Mouse (Mus musculus) CH12.LX (cell line): Measurements from ENCODE around the gene Gm11232. TPM values are rescaled to one million over a fixed set of nuclear protein-coding genes. Genes with fewer than 3 reads are reported as not detected.

Experiments used
- DNase-seq: peaks from one replicate; pipeline ENCODE4 v3.0.0-alpha.2; 2013; ENCODE audit errors: extremely low read depth
- H3K27ac ChIP-seq: 2 replicates; pipeline ENCODE4 v1.5.1; 2012; ENCODE audit warnings: low read depth, mild to moderate bottlenecking, control low read depth, moderate library complexity; ENCODE audit not compliant: insufficient read depth
- H3K27me3 ChIP-seq: replicated peaks from 2 replicates; pipeline ENCODE3; 2012; ENCODE audit warnings: inconsistent platforms
- H3K36me3 ChIP-seq, 2 experiments: replicated peaks in 1 of 2; 2 replicates each; pipeline versions ENCODE3 to v1.6.1; 2012; ENCODE audit warnings: inconsistent platforms in 1 of 2, low read length in 1 of 2, mild to moderate bottlenecking in 1 of 2, mixed read lengths in 1 of 2, moderate library complexity in 1 of 2; ENCODE audit not compliant: control insufficient read depth in 1 of 2, insufficient read depth in 1 of 2
- H3K4me1 ChIP-seq, 2 experiments: 2 replicates each; pipeline ENCODE4 v1.6.1; 2012; ENCODE audit warnings: inconsistent platforms in 1 of 2, moderate library complexity in 1 of 2; ENCODE audit not compliant: insufficient read depth in 2 of 2, control insufficient read depth in 1 of 2
- H3K4me2 ChIP-seq: 2 replicates; pipeline ENCODE4 v1.6.1; 2012; ENCODE audit warnings: low read depth, mild to moderate bottlenecking, control low read depth; ENCODE audit not compliant: poor library complexity, insufficient read depth, severe bottlenecking
- H3K4me3 ChIP-seq, 3 experiments: fragments of 150-350 bp in 1 of 3; sonication (generic) in 1 of 3; replicated peaks in 1 of 3; 2 replicates each; pipeline versions ENCODE3 to v1.5.1; 2011 to 2012; ENCODE audit warnings: low read depth in 2 of 3, low read length in 2 of 3, mild to moderate bottlenecking in 2 of 3, moderate library complexity in 2 of 3, control low read depth in 1 of 3, improper control_type of control experiment in 1 of 3, inconsistent platforms in 1 of 3, mixed read lengths in 1 of 3; ENCODE audit not compliant: poor library complexity in 1 of 3
- H3K79me2 ChIP-seq: replicated peaks from 2 replicates; pipeline ENCODE4 v1.6.1; 2012; ENCODE audit warnings: mild to moderate bottlenecking, moderate library complexity; ENCODE audit not compliant: control insufficient read depth, poor library complexity, insufficient read depth, severe bottlenecking; ENCODE audit errors: extremely low read depth
- H3K9ac ChIP-seq: 2 replicates; pipeline ENCODE4 v1.6.1; 2012; ENCODE audit warnings: low read depth, mild to moderate bottlenecking, control low read depth, moderate library complexity; ENCODE audit not compliant: insufficient read depth
- H3K9me3 ChIP-seq: replicated peaks from 2 replicates; pipeline ENCODE3; 2012; ENCODE audit warnings: low read length, inconsistent platforms, mixed read lengths
- BHLHE40 ChIP-seq: IDR thresholded peaks from 2 replicates; pipeline ENCODE4 v1.6.1; 2011; ENCODE audit warnings: mild to moderate bottlenecking, low read depth, low read length, improper control_type of control experiment
- CHD2 ChIP-seq: IDR thresholded peaks from 2 replicates; pipeline ENCODE4 v1.6.1; 2011; ENCODE audit warnings: low read length, improper control_type of control experiment
- EP300 ChIP-seq: IDR thresholded peaks from 2 replicates; pipeline ENCODE4 v1.6.1; 2011; ENCODE audit warnings: low read length, improper control_type of control experiment
- ETS1 ChIP-seq: conservative IDR thresholded peaks from 2 replicates; pipeline ENCODE4 v1.6.1; 2012; ENCODE audit warnings: low read depth, mild to moderate bottlenecking, inconsistent platforms, low read length, improper control_type of control experiment, moderate library complexity
- JUND ChIP-seq: conservative IDR thresholded peaks from 2 replicates; pipeline ENCODE4 v1.6.1; 2011; ENCODE audit warnings: low read depth, low read length, improper control_type of control experiment
- MAFK ChIP-seq: IDR thresholded peaks from 2 replicates; pipeline ENCODE4 v1.6.1; 2011; ENCODE audit warnings: low read length, improper control_type of control experiment; ENCODE audit not compliant: insufficient replicate concordance
- MAX ChIP-seq: IDR thresholded peaks from 2 replicates; pipeline ENCODE4 v1.6.1; 2011; ENCODE audit warnings: low read length, improper control_type of control experiment
- MAZ ChIP-seq: IDR thresholded peaks from 2 replicates; pipeline ENCODE4 v1.6.1; 2012; ENCODE audit warnings: low read depth, mild to moderate bottlenecking, inconsistent platforms, low read length, improper control_type of control experiment, moderate library complexity
- NELFE ChIP-seq: IDR thresholded peaks from 2 replicates; pipeline ENCODE4 v1.6.1; 2011; ENCODE audit warnings: low read depth, low read length, improper control_type of control experiment
- NRF1 ChIP-seq: IDR thresholded peaks from 2 replicates; pipeline ENCODE4 v1.6.1; 2014; ENCODE audit warnings: low read depth, mild to moderate bottlenecking, inconsistent platforms, low read length, improper control_type of control experiment, moderate library complexity
- POLR2AphosphoS2 ChIP-seq: IDR thresholded peaks from 2 replicates; pipeline ENCODE4 v1.6.1; 2011; ENCODE audit warnings: low read depth, low read length, improper control_type of control experiment
- RAD21 ChIP-seq: IDR thresholded peaks from 2 replicates; pipeline ENCODE4 v1.6.1; 2011; ENCODE audit warnings: low read depth, mild to moderate bottlenecking, low read length, improper control_type of control experiment, moderate library complexity
- RCOR1 ChIP-seq: conservative IDR thresholded peaks from 2 replicates; pipeline ENCODE4 v1.6.1; 2012; ENCODE audit warnings: low read depth, mild to moderate bottlenecking, inconsistent platforms, low read length, improper control_type of control experiment
- SIN3A ChIP-seq: IDR thresholded peaks from 2 replicates; pipeline ENCODE4 v1.6.1; 2012; ENCODE audit warnings: low read length, improper control_type of control experiment, inconsistent platforms
- TBP ChIP-seq: conservative IDR thresholded peaks from 2 replicates; pipeline ENCODE4 v1.6.1; 2011; ENCODE audit warnings: low read depth, low read length, improper control_type of control experiment
- TCF12 ChIP-seq: IDR thresholded peaks from 2 replicates; pipeline ENCODE4 v1.6.1; 2014; ENCODE audit warnings: low read depth, mild to moderate bottlenecking, inconsistent platforms, low read length, improper control_type of control experiment
- USF1 ChIP-seq: IDR thresholded peaks from 2 replicates; pipeline ENCODE4 v1.6.1; 2014; ENCODE audit warnings: low read depth, mild to moderate bottlenecking, inconsistent platforms, low read length, improper control_type of control experiment
- ZC3H11A ChIP-seq: IDR thresholded peaks from 2 replicates; pipeline ENCODE4 v1.6.1; 2012; ENCODE audit warnings: low read depth, mild to moderate bottlenecking, inconsistent platforms, low read length, improper control_type of control experiment
- ZKSCAN1 ChIP-seq: IDR thresholded peaks from 2 replicates; pipeline ENCODE4 v1.6.1; 2012; ENCODE audit warnings: low read depth, inconsistent platforms, low read length, improper control_type of control experiment, borderline replicate concordance
- ZNF384 ChIP-seq: IDR thresholded peaks from 2 replicates; pipeline ENCODE4 v1.6.1; 2012; ENCODE audit warnings: low read depth, low read length, improper control_type of control experiment, inconsistent platforms
- dilution Hi-C: fragments of 300-500 bp; cut with MboI; formaldehyde crosslinking; loops from 2 replicates; pipeline ENCODE4 v1.14.3; 2020; ENCODE audit warnings: low sequenced_read_pairs; ENCODE audit not compliant: extremely low pct_unique_long_range_greater_than_20kb, extremely low pct_ligation_motif_present
- in situ Hi-C: fragments of 300-500 bp; cut with MboI; formaldehyde crosslinking; loops from 3 replicates; pipeline ENCODE4 v1.14.3; 2019; ENCODE audit warnings: low sequenced_read_pairs, low pct_ligation_motif_present, low pct_unique_long_range_greater_than_20kb, mixed read lengths
- polyA plus RNA-seq: library from polyadenylated mRNA; unstranded; fragments of >175 nt; gene quantifications from 2 replicates; pipeline ENCODE4 v1.2.1, GENCODE M21; 2012; ENCODE audit warnings: low read depth; ENCODE audit not compliant: insufficient read length
- total RNA-seq, 2 experiments: library from RNA; depleted of rRNA; stranded (reverse); fragments of 300-350 nt in 1 of 2; fragments of >200 nt in 1 of 2; gene quantifications; 2 replicates each; pipeline ENCODE4 v1.2.3; 2012 to 2014

Gene Gm11232
- total and polyA plus RNA-seq, 3 experiments = not detected

GRCm38 (mm10) chr4:71745741-71746140 is 12.0 kb downstream of the Gm11232 start:
- no peak overlapping the region for H3K9ac ChIP-seq

GRCm38 (mm10) chr4:71736529-71736928 is 21.2 kb downstream of the Gm11232 start:
- Histone ChIP-seq H3K79me2 (no peaks in the 10 kb centered on the region), H3K4me3 (no peak overlapping the region), H3K36me3 (no peaks in the 10 kb centered on the region), H3K27ac (no peak overlapping the region), H3K9me3 (peaks cover 18% of the 10 kb centered on the region)
- in situ Hi-C loops = no loop called here
- dilution Hi-C loops = no loop called here
- no peak for DNase-seq
- TF ChIP-seq TCF12 (no peak), ZC3H11A (no peak), JUND (no peak), ZKSCAN1 (no peak), SIN3A (no peak), TBP (no peak), CHD2 (no peak), MAX (no peak), MAZ (no peak), ZNF384 (no peak), RCOR1 (no peak), BHLHE40 (no peak), USF1 (no peak), POLR2AphosphoS2 (no peak), EP300 (no peak), ETS1 (no peak)
- TF ChIP-seq, all 38 proteins: peak for 0
- no peaks in the 10 kb centered on the region for H3K4me1 ChIP-seq
- no peak overlapping the region for H3K4me2 ChIP-seq
- no peak overlapping the region for H3K9ac ChIP-seq
- H3K27me3 ChIP-seq = no peaks in the 10 kb centered on the region

More at GRCm38 (mm10) chr4:71745741-71746140, 12.0 kb downstream of the Gm11232 start:
- DNase-seq = no peak
- Histone ChIP-seq H3K4me1 (no peaks in the 10 kb centered on the region), H3K36me3 (no peaks in the 10 kb centered on the region), H3K79me2 (no peaks in the 10 kb centered on the region), H3K4me2 (no peak overlapping the region), H3K4me3 (no peak overlapping the region), H3K27ac (no peak overlapping the region), H3K27me3 (no peaks in the 10 kb centered on the region), H3K9me3 (peaks cover 19% of the 10 kb centered on the region)
- in situ Hi-C loops (no loop called here), dilution Hi-C loops (no loop called here)
- no peak for TF ChIP-seq NELFE
- peak; percentile 81 for TF ChIP-seq MAFK
- TF ChIP-seq NRF1 = no peak
- TF ChIP-seq ZKSCAN1 = no peak
- TF ChIP-seq RAD21 = no peak
